Mouse (Mus musculus) yolk sac, embryonic 10.5 days (tissue): Measurements from ENCODE around the gene Adcy4.
A peak's percentile ranks its signal among the peaks of the same experiment; 100 is the strongest.

Experiments
- DNase-seq: peaks from one replicate; pipeline ENCODE4 v3.0.0-alpha.2; 2017; ENCODE audit warnings: low spot score

Gene Adcy4

GRCm38 (mm10) chr14:55758363-55758784 is 25.5 kb downstream of the Adcy4 start, which contains the start of gene Cideb:
TSS of gene Cideb (minus strand) at chr14:55758458.
- peak; percentile 82 for DNase-seq

- peak; percentile 63 for DNase-seq
These were observed 26.3 kb downstream of the Adcy4 start for GRCm38 (mm10) chr14:55757566-55757965.

GRCm38 (mm10) chr14:55747051-55747847 is 36.6 kb downstream of the Adcy4 start:
- DNase-seq, result no peak

GRCm38 (mm10) chr14:55745861-55746237 is 38.0 kb downstream of the Adcy4 start:
- DNase-seq, result no peak

GRCm38 (mm10) chr14:55745180-55745860 is 38.6 kb downstream of the Adcy4 start, which contains the start of the genes Dhrs1 and Nop9:
TSS of gene Dhrs1 (minus strand) at chr14:55745690.
TSS of gene Nop9 (plus strand) at chr14:55745693.
- peak; percentile 94 for DNase-seq

- peak; percentile 79 for DNase-seq
These were observed 40.2 kb downstream of the Adcy4 start for GRCm38 (mm10) chr14:55743711-55744110.

GRCm38 (mm10) chr14:55737086-55737687 is 46.7 kb downstream of the Adcy4 start:
- peak; percentile 42 for DNase-seq

- no peak for DNase-seq
These were observed 48.1 kb downstream of the Adcy4 start for GRCm38 (mm10) chr14:55735758-55736157.

- DNase-seq, result no peak
These were observed 48.6 kb downstream of the Adcy4 start for GRCm38 (mm10) chr14:55735334-55735733.

- DNase-seq, result no peak
These were observed 49.0 kb downstream of the Adcy4 start for GRCm38 (mm10) chr14:55734869-55735268.

GRCm38 (mm10) chr14:55733889-55734288 is 50.0 kb downstream of the Adcy4 start:
- DNase-seq, result peak; percentile 29

- DNase-seq, result no peak
These were observed 53.3 kb downstream of the Adcy4 start for GRCm38 (mm10) chr14:55730531-55731032.

GRCm38 (mm10) chr14:55730116-55730515 is 53.8 kb downstream of the Adcy4 start:
- DNase-seq, result no peak

GRCm38 (mm10) chr14:55727889-55728685 is 55.8 kb downstream of the Adcy4 start:
- no peak for DNase-seq

- DNase-seq, result no peak
These were observed 57.6 kb downstream of the Adcy4 start for GRCm38 (mm10) chr14:55726261-55726660.

GRCm38 (mm10) chr14:55724411-55724871 is 59.5 kb downstream of the Adcy4 start:
- no peak for DNase-seq

- DNase-seq, result no peak
These were observed 60.5 kb downstream of the Adcy4 start for GRCm38 (mm10) chr14:55723433-55723832.

GRCm38 (mm10) chr14:55722438-55722945 is 61.4 kb downstream of the Adcy4 start:
- no peak for DNase-seq

- peak; percentile 98 for DNase-seq
These were observed 62.0 kb downstream of the Adcy4 start, which contains the start of gene Rabggta for GRCm38 (mm10) chr14:55721700-55722437. TSS of gene Rabggta (minus strand) at chr14:55722263.

- DNase-seq, result no peak
These were observed 62.8 kb downstream of the Adcy4 start for GRCm38 (mm10) chr14:55721076-55721475.
